Mouse (Mus musculus) ovary, postnatal 10 days (tissue): ENCODE results near the gene Tbc1d8.

ENCODE experiments used
- DNase-seq: peaks from one replicate; pipeline ENCODE4 v3.0.0; 2022; ENCODE audit warnings: low spot score

Tbc1d8 gene

DNA sequence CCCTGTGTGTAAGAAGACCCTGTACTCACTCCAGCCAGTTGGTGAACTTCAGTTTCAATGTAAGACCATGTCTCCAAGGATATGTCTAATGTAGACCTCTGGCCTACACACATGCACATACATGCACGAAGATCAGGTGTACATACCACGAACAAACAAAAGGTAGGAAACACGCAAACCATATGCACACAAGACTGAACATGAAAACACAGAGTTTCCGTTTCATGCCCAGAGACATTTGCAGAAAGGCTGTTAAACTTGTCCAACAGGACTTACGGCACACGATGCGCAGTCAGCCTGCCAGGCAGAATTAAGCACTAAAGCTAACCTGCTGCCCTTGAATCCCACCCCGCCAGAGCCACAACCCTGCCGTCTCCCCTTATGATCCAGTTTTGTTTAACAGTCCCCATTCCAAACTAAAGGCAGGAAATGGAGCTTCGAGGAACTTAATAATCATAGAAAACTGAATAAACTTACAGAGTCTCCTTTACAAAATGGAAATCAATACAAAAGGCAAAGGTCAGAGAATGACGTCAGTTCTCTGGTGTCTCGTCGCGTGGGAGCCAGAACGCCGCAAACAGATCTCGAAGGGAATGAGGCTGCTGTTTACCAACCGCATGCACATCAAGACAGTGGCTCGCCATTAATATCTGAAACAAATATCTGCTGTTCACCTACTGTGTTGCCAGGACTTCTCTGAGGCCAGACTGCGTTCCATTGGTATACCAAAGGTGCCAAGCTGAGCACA, 33.1 kb downstream of the Tbc1d8 start:
- DNase-seq: no peak

DNA sequence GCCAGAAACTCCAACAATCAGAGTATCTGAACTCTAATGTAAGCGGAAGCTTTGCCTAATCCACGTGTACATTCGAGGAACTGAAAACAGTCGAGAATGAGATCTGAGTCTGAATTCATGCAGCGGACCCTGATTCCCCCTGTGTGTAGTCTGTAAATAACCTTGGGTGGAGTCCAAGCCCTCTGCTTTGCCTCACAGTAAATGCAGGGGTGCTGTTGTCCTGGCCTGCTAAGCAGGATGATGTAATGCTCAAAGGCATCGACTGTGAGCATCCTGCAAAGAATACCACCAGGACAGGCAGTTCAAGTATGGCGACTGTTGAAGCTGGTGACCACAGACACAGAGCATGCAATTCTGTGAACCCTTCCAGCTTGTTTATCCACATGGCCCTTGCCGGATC, 34.8 kb downstream of the Tbc1d8 start:
- no peak for DNase-seq

DNA sequence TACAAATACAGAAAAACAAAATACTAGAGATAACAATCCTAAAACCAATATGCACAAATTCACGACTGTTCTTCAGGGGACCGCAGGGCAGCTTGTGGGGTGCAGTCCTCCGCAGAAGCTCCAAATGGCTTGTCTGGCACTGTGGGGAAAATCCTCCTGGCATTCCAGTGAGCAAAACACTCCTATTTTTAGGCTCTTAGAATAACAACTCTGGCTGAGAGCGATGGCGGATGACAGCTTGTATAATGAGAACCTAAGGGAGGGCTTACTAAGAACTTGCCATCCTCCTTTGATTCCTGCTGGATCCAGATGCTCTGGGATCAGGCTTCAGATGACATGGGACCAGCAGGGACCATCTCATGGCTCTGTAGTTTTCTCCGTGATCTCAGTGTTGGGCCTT, 36.9 kb downstream of the Tbc1d8 start:
- no peak for DNase-seq

DNA sequence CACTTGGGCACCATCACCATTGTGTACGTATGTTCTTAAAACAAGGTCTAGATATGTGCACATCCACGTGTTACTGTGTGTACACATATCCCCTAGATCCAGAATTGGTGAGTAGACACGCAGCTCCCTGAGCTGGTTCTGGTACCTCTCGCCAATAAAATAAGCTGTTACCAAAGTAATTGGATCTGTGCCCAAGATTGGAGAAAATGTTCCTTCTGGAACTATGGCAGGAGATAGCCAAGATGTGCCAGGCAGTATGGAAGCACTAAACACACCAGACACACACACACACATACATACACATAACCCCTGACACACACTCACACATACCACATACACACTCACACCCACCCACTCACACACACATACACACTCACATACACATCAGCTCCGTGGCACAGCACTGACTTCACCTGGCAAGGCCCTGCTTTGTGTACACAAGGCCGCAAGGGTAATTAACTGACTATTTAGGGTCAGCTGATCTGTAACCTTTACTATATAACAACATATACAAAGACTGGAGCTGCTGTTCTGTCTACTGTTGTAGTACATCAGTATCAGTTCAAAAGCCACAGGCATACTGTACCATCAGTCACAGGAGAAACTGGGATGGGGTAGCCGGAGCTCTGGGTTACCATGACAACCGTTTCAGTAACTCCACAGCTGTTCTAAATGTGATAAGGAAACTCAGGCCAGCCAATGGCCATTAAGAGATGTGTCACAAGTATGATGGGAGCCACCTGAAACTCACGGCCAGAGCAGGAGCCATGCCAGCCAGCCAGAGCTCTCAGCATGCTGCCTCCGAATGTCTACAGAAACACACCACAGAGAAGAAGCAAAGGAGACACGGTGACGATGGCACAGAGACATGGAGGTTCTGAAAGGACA, 38.6 kb downstream of the Tbc1d8 start:
- DNase-seq: no peak

DNA sequence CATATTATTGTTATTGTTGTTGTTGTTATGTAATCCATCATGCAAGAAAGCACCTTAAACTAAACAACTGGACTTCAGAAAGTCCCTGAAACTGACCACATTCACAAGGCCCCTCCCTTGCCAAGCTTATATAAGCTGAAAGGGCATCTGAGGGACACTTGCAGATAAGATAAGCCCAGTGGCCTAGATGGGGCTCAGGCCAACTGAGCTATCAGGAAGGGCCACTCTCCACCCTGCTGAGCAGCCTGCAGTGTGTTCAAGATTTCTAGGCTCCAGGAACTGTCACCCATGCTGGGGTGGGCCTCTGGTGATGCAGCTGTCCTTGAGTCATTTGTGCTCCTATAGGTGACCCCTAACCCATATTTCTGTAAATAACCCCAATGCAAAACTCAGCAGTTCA, 39.9 kb downstream of the Tbc1d8 start:
- no peak for DNase-seq

DNA sequence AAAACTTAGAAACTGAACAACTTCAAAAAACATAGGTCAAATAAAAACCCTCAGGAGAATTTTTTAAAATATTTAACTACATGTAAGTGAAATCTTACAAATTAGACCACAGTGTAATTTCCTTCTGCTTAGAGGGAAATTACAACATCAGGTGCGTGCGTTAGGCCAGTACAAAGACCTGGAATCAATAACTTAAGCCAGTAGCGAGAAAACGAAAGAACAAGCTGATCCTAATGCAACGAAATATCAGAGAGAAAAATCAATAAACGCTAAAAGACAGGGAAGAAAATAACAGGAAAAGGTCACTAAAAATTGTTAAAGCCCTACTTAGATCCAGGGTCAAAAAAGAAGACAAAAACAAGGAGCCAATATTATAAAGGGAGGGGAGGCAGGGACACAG, 44.3 kb downstream of the Tbc1d8 start:
- DNase-seq: no peak

DNA sequence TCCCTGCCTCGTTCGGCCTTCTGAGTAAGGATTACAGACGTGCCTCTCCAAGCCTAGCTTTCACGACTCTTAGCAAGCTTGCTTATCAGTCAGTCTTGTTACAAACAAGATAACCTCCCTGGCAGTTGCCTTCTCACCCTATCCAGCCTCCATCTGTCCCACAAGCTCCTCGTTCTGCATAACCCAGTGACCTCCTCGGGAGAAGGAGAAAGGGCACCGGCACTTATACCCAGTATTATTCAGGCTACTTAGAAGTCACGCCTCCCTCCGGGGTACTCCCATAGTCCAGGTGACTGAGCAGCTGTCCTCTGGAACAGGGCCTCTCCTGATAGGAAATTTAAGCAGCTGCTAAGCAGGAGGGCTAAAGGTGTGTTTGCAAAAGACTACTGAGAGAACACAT, 48.5 kb downstream of the Tbc1d8 start:
- DNase-seq: no peak

DNA sequence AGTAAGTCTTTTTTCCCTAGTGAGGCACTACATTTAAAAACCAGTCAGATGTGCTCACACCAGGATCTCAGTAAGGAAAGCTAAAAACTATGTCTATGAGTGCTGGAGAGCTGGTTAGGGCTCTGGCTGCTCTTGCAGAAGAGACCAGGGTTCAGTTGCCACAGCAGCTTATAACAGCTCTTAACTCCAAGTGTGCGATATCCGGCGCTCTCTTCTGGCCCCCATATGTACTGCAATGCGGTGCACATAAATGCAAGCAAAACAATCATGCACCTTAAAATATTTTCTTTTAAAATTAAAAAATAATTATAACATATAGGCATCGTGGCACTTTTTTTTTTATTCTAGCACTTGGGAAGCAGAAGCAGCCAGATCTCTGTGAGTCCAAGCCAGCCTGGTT, 49.5 kb downstream of the Tbc1d8 start:
- no peak for DNase-seq

DNA sequence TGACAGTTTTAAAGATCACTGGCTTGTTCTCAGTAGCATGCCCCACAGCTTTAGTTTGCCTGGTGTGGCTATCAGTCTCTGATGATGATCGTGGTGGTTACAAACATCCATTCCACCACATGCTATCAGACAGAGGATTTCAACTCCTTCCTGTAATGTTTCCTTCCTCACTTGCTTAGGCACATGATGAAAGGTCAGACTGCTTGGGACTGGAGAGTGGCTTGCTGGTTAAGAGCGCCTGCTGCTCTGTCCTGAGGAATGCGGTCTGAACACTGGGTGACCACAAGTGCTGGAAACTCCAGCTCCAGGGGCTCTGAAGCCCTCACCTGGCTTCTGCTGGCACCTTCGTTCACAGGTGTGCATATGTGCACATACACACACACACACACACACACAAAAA, 50.3 kb downstream of the Tbc1d8 start:
- DNase-seq: no peak

DNA sequence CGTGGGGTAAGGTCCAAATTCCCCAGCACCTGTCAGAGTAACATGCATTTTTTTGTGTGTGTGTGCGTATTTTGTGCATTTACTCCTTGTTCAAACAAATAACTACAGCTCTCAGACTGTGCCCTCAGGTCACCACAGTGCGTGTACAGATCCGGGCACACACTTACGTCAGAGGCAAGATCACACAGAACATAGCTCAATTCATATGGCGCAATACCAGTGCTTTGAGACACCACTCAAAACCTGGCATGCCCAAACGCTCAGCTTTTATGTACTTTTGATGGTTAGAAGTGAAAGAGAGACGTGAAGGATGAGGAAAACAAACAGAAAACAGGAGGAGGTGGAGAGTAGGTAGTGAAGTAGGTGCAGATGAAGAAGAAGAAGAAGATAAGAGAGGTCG, 53.1 kb downstream of the Tbc1d8 start:
- no peak for DNase-seq

DNA sequence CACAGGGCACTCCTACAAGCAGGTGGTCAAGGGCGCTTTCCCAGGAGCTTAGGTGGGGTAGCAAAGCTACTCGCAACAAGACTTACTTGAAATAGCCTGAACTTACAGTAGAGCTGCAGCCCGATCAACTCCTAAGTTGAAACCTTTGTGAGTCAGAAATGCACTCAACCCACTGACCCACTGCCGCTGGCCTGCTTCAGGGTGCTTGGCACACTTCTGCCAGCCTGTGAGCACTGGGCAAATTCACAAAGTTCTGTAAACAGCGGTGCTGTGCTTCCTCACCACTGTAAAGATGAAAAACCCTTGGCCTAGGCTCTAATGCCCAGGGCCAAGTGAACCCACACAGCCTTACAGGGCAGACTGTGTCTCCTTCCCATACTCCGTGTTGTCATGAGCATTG, 57.6 kb downstream of the Tbc1d8 start:
- DNase-seq: no peak

DNA sequence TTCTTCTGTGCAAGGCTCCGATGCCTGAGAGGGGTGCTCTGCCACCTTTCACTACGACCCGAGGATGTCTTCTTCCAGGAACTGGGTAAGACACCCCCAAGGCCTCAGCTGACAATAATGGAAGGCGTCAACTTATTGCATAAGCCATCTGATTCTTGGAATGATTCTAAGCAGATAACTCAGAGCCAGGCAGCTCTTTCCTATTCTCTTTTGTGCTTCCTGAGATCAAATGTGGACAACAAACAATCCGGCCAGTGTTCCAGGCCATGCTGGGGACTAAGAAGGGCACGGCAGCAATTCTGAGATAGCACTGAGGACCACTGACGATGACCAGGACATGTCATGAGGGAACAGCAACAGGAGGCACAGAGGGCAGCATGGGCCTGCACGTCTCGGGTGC, 59.7 kb downstream of the Tbc1d8 start:
- DNase-seq: no peak

DNA sequence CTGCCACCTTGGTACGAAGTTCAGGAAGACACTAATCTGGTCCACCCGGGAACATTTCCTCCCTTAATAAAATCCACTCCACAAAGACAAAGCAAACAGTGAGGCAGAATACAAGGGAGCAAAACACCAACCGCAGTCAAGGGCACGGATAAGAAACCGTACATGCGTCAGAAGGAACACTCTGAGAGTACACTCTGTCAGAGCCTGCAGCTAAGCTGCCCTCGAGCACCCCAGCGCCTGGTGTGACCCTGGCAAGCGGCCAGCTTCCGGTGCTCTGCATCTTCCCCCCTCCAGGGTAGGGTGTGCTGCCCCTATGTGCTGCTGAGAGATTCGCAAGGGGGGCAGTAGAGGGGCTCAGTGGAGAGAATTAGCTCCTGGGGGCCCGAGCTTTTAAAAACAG, 60.7 kb downstream of the Tbc1d8 start:
- DNase-seq: no peak

DNA sequence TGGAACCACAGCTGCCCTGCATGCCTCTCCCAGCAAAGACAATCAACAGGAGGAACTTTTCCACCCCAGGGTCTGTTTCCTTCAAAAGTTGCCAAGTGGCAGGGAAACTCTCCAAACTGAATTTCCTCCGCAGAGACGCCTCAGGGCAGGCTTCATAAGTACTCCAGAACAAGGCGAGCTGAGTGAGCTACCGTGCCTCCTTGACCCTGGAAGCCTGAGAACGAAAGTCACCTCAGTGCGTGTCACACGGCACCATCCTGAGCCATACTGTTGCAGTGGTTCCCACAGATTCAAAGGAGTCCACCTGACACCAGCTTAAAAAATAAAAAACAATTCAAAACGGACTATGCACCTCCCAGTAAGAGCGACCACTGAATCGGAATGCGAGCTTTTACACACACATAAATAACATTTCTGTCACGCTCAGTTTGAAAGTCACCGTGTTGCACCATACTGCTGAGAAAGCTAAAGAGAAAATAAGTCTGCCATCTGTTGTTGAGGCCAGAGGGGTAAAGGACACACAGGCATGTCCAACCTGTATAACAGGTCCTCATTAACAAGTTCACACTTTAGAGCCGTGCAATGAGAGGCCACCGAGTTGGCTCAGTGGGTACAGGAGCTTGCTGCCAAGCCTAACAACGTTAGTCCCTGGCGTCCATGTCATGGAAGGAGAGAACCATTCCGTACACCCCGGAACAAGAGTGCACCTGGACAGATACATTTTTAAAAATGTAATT, 68.3 kb downstream of the Tbc1d8 start:
- no peak for DNase-seq

DNA sequence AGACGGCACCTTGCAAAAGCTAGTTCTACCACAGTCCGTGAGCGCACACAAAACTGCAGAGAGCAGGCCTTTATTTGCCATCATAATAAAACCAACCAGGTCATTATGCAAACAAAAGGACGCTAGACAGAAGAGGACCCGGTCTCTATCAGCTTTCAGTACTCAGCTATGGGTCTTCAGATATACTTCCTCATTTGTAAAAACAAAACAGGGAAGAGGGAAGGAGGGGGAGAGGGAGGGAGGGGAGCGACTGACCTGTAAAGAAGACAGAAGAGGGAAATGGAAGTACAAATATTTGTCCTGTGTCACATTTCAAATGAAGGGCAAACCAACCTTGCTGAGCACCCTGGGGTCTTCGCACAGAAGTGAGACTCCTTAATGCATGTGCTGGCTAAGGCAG, 69.9 kb downstream of the Tbc1d8 start:
- DNase-seq: no peak

DNA sequence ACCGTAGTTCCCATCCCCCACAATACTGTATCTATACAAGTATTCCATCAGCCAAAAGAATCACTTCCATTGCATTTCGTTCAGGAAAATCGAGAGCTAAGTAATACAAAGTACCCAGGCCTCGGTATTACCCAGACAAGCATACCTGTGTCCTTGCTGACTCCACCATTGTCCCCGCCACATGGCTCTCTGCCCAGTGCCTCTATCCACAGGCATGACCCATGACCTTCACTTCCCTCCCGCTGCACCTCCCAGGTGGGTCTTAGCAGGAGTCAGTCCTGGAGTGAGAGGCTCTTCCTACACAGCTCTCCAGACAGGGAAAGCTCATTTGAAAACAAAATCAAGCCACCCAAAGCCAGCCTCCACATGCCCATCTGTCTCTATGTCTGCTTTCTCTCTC, 70.4 kb downstream of the Tbc1d8 start:
- no peak for DNase-seq

DNA sequence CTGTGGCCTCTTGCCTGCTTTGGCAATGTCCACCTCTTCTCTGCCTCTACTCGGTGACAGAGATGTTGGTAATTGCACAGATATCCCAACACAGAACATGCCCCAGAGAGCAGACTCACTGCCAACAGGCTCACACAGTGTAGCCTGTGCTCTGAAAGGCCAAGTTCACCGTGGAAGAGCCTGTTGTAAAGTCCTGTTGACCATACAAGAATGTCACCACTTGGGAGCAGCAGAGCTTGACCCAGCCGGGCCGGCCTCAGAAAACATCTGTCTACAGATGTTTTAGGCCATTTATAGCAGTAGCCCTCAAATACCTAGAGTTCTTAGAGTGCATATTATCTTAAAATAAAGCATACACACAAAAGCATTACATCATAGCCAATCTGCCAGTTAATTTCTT, 71.4 kb downstream of the Tbc1d8 start:
- DNase-seq: no peak

DNA sequence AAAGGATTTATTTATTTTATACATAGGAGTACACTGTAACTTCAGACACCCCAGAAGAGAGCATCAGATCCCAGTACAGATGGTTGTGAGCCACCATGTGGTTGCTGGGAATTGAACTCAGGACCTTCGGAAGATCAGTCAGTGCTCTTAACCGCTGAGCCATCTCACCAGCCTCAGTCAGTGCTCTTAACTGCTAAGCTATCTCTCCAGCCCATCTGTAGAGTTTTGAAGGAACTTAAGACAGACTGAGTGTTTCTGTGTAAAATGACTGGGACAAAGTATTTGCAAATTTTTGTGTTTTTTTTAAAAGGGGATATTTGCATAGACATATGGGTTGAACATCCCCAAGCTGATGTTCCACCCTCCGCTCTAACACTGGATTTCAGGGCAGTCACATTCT, 78.4 kb downstream of the Tbc1d8 start:
- DNase-seq: no peak

DNA sequence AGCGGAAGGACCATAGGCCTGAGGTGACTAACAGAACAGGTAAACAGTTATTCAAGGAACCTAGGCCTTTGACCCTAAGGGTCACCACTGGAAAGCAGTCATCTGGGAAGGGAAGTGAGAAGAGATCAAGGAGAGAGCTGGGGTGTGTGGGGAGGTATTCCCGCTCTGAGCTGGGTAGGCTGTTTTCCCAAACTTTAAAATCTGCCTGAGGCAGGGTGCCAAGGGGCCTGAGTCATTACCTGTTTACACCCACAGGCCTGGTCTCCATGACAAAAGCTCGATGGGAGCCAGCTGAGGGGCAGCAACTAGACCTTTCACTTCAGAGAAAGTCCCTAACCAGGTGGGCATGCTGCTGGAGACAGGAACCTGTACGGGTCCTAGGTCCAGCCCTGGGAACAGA, 79.3 kb downstream of the Tbc1d8 start:
- DNase-seq: no peak

DNA sequence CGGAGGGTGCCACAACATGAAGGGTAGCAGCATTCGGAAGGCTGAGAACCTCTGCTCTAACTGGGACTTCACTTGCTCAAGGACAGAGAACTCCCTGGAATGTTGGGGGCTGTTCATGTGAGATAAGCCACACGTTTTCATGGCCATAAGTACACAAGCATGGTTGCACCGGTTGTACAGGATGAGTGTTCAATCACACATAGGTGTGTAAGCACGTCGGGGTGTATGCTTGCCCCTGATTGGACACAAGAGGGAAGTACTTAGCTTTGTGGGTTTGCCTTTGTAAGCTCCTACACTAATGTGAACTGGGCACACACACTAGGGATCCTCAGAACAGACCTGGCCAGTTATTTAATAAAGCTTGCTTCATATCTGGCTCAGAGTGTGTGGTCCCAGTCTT, 80.3 kb downstream of the Tbc1d8 start:
- DNase-seq: no peak

DNA sequence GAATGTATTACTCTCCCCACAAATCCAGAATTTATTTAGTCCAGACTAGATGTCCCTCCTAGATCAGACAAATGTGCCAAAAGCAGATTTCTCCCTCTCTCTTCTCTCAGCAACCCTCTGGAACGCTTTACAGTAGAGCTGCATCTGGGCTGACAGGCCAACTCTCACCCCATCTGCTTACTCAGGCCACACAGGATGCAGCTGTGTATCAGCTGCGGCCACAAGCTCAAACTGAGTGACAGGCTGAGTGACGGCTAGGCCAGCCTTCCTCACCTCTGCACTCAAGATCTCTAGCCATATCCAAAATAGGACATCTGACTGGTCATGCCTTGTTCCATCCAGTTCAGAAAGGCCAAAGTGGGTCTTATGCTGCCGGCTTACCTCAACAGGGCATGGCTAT, 82.2 kb downstream of the Tbc1d8 start:
- DNase-seq: no peak

DNA sequence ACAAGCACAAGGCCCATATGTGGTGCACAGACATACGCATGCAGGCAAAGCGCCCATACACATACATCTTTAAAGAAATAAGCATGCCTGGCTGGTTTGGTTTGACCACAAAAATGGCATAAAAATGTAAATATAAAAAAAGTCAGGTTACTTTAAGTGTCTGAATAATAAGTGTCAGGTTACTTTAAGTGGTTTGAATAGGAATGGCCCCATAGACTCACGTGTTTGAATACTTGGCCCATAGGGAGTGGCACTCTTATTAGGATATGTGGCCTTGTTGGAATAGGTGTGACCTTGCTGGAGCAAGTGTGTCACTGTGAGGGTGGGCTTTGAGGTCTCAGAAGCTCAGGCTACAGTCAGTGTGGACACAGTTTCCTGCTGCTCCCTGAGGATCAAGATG, 83.9 kb downstream of the Tbc1d8 start:
- DNase-seq: no peak

DNA sequence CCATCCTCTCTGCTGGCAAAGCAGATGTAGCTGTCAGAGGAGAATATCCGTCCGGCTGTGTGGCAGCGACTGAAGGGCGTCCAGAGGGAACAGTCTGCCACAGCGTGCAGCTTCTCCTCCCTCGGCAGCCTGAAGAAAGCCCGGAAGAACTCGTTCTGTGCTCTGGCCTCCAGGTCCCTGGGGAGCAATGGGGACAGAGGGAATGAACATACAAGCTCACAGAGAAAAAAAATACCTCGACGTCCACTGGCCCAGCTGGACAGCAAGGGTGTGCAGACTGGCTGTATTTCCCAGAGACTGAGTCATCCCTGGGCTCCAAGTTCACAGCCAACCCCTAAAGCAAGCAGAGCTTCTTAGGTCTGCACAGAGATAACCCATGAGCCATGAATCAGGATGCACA, 84.5 kb downstream of the Tbc1d8 start:
- DNase-seq: no peak
